Mouse (Mus musculus) liver, postnatal 0 days (tissue): ENCODE results near the gene Frk.

ENCODE experiments used
- CTCF ChIP-seq: sonication (generic); IDR thresholded peaks from 2 replicates; pipeline ENCODE4 v1.5.1; 2016; ENCODE audit warnings: antibody characterized with exemption, low read depth
- EP300 ChIP-seq: IDR thresholded peaks from 2 replicates; pipeline ENCODE4 v1.6.1; 2016; ENCODE audit warnings: antibody characterized with exemption, low read depth, mild to moderate bottlenecking

DNA sequence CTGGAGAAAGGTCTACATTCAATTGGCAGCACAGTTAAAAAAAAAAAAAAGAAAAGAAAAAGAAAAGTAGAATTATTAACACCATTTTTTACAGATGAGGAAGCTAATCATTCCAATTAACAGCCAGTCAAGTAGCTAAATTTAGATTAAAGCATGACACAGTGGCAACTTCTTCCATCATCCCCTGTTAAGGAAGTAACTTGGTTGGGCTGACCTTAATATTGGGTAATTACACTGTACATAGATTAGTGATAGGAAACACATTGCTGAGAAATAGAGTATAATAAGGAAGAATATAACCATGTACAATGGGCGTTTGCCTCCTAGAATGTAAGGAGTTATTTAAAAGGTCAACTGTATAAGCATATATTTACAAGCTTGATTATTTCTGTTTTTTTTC lies 42.4 kb downstream of the Frk start:
- TF ChIP-seq EP300 = no peak
- no peak for TF ChIP-seq CTCF
